Mouse (Mus musculus) urinary bladder, postnatal 10 days (tissue): ENCODE results near the gene Klf9.

ENCODE experiments used
- DNase-seq: peaks from one replicate; pipeline ENCODE4 v3.0.0; 2022; ENCODE audit warnings: low spot score

Gene Klf9

DNA sequence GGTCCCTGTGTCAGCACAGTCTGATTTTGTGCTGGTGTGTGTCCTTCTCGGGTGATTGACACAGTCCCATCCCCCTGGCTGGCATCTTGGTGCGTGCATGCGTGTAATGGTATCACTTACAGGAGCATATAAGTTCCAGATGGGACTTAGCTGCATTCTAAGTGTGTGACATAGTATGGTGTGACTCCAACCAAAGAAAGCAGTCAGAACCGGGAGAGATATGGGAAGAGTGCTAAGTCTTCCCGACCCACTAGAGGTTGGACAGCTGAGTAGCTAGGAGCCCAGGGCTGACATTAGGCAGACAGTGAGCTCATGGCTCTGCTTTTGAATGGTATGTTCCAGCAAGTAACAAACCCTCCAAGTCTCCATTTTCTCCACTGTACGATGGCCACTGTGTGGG, 21.9 kb downstream of the Klf9 start:
- no peak for DNase-seq

DNA sequence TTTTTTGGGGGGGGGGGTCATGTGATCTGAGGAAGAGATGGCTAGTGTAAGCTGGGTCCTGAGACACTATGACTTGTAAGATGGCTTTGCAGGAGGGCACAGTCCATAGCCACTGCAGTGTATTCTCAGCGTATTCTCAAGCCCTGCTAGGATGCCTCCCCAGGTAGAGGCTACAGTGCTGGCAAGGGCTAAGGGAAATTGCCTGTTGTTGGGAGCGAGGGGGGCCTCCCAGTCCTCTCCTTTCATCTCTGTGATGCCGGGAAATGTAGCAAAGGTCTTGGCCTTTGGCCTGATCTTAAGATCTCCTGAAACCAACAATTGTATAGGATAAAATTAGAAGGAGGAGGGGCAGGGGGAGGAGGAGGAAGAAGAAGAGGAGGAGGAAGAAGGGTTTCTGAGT, 22.3 kb downstream of the Klf9 start:
- DNase-seq = no peak

DNA sequence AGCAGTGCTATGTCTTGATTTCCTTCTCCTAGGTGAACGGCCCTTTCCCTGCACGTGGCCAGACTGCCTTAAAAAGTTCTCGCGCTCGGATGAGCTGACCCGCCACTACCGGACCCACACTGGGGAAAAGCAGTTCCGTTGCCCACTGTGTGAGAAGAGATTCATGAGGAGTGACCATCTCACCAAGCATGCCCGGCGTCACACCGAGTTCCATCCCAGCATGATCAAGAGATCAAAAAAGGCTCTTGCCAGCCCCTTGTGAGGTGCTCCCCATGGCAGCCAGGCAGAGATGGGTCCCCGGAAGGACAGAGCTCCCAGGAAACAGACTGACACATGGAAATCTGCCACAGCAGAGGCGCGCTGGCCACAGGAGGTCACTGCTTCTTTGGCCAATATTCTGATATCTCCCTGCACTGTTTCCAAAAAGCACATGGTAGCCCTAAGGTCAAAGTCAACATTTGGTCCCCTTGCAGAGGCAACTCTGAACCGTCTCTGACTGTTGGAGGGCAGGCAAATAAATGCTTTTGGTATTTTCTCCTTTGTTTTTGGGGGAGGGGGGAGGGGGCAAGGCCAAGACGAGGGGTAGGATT, 23.7 kb downstream of the Klf9 start:
- no peak for DNase-seq

DNA sequence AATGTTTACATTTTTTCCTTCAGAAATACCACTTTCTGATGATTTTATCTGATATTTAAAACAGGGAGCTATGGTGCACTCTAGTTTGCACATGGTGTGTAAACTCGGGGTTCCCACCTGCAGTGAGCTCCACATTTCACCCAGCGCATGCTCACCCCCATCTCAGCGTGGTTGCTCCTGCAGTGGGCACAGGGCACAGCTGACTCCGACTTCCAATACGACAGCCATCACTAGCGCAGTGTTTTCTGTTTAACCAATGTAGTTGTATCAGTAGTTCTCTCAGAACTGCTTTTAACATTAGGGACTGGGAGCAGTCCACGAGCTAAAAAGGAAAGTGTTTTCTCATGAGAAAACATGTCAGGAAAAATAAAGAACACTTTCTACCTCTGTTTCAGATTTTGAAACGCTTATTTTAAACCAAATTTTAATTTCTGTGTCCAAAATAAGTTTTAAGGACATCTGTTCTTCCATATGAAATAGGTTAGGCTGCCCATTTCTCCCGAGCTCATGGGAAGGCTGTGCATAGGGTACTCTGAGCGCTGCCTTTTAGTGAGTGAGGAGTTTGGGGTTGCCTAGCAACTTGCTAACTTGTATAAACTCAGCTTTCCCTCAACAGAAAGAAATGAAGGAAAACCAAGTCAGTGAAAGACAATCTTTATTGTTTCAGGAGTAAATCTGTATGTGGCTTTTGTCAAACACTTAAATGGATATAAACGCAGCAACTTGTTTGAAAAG, 25.7 kb downstream of the Klf9 start:
- no peak for DNase-seq

DNA sequence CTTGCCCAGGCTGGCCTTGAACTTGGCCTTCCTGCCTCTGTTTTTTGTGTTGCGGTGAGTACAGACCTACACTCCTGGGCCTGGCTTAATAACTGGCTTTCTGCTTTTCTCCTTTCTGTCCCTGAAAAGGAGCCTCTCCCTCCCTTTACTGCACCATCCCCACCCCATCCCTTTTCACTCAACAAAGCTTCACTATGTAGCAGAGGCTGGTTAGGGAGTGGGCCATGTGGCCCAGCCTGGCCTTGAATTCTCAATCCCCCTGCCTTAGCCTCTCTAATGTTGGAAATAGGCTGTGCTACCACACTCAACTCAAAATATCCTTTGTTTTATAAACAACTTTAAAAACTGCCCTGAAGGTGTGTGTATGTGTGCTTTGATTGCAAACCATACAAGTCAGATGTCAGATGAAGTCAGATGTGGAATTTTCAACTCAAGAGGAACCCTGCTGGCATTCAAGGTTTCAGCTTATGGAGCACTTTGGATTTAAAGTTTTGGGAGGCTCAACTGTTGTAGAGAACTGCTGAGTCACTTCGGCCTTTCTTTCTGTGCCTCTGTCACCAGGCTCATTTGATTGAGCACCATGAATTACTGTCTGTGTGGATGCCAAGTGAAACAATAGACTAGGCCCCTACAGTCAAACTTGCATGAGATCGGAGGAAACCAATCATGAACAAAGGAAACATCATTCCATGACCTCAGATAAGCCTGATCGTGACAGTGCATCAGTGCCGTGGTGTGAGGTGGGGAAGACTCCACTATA, 28.1 kb downstream of the Klf9 start:
- DNase-seq = no peak

DNA sequence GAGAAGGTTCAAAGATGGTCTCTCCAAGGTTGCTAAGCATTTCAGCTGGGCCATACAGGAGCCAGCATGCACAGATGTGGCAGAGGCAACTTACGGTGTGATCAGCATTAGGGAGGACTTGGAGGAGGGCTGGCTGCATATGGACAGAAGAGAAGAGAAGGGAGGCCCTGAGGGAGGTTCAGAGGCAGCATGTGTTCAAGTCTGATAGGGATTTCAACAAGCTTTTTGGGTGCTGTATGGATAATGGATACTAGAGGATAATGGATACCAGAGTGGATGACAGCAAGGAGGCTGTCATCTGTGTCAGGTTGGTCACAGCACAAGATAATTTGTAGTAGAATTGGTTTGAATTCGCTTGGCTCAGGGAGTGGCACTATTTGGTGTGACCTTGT, 28.6 kb downstream of the Klf9 start:
- no peak for DNase-seq

DNA sequence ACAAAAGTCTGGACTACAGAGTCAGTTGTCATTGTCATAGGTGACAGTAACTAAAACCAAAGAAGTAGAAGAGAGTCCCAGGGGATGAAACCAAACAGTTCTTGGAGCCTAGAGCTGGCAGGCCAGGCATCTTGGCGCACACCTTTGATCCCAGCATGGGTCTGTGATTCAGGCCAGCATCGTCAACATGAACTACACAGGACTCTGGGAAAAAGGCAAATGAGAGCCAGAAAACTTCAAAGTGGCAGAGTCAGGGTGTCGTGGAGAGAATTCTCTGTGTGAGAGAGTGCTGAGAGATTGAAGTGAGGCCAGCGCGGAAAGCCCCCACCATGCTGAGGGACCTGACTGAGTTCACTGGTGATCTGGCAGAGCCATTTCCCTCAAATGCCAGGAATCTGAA, 29.4 kb downstream of the Klf9 start:
- no peak for DNase-seq

DNA sequence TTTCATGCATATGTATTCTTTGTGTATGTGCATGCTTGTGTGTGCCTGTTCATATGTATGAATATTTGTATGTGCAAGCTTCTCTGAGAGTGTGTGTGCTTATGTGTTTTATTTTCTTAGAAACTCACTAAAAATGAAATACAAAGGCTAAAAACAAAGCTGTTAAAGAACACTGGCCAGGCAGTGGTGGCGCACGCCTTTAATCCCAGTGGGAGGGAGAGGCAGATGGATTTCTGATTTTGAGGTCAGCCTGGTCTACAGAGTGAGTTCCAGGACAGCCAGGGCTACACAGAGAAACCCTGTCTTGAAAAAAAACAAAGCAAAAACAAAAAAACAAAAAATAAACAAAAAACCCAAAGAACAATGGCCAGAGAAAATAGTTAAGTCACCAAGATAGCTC, 30.1 kb downstream of the Klf9 start:
- no peak for DNase-seq

DNA sequence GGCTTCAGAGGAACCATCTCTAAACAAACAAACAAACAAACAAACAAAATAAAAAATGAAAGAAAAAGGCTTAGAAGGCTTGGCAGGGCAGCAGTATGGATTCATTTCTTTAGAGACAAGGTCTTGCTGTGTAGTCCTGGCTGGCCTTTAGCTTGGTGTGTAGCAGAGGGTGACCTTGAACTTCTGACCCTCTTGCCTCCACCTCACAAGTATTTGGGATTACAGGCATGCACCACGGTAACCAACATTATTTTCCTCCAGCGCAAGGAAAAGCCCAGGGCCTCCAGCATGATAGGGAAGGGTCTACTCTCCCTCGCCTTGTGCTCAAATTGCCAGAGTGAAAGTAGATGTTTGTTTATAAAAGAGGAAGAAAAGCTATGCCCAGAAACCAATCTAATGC, 34.1 kb downstream of the Klf9 start:
- DNase-seq = no peak

DNA sequence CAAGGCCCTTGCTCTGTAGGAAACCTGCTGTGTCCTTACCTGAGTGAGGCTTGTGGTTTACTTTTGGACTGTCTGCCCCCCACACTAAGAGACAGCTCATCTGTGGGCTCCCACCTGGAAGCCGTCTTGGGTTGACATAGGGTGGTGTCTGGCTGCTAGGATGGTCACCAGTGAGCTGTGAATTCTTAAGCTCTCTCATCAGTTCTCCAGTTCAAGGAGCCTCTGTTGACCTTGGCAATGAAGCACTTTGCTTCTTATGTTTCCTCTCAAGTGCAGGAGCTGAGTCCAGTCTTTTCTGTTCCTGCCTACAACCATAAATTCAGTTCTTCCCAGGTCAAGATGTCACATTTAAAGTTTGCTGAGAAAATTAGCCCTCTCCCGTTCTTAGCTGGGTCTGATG, 34.5 kb downstream of the Klf9 start:
- no peak for DNase-seq

DNA sequence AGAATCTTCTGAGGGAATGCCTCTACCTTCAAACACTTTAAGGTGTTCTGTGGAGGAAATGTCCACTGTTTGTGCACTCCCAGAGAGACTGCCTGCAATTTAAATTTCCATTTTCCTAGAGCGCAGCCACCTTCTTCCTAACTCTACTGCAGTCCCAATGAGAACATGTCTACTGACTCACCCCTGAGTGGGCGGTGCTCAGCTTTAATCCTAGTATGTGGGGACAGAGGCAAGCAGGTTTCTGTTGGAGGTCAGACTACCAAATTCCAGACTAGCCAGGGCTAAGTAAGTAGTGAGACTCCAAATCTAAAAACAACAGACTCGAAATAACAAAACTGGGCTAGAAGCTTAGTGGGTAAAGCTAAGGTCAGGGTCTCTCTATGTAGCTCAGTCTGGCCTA, 37.5 kb downstream of the Klf9 start:
- DNase-seq = no peak

DNA sequence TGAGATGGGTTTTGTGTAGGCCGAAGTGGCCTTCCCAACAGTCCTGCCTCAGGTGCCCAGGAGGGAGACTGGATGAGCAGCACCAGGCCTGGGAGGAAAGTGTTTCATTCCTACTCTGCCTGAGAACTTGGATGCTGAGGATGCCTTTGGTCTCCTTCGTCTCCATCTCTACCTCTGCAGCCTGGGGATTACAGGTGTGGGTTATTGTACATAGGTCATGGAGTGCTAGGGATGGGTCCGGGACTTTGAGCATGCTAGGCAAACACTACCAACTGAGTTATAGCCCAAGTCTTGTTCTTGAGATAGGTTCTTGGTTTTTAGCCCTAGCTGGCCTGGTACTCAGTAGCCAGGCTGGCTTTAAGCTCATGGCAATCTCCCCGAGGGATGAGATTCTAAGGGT, 42.5 kb downstream of the Klf9 start:
- DNase-seq = no peak

DNA sequence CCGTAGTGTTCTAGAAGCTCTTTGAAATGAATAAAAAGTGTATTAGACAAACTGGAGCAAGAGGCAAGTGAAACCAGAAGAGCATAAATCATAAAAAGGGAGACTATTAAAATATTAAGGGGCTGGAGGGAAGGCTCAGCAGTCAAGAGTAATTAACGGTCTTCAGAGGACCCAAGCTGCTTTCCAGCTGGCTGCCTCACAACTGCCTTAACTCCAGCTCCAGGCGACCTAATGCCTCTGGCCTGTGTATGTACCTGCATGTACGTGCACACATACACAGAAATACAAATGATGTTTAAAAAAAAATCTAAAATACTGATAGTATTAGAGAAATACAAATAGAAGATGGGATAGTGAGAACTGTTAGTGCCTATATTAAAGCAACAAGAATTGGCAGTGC, 43.0 kb downstream of the Klf9 start:
- no peak for DNase-seq

DNA sequence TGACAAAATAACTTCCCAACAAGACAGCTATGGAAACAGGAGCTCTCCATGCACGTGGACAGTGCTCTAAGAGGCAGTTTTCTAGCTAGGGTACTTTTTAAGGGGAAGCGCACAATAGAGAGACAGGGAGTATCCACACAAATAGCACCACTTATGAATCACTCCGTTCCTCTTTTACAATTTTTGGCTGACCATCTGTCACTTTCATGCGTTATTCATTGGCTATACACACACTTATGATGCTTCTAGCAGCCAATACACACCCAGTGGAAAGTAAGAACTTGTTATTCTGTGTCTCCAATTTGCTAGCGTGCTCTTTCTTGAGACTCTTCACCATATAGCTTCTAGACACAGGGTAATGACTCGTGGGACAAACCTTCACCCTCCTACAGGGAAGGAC, 46.7 kb downstream of the Klf9 start:
- DNase-seq = no peak

DNA sequence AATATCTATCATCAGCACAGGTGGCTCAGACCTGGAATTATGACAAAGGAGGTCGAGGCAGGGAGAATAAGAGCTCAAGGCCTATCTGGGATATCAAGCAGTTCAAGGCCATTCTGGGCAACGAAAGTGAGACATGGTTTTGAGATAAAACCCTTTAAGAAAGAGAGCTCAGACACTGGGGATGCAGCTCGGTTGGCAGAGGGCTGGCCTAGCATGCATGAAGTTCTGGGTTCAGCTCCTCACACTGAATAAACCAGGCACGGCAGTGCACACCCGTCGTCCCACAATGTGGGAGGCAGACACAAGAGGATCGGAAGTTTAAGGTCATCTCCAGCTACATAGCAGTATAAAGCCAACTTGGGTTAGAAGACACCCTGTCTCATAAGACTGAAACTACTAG, 48.0 kb downstream of the Klf9 start:
- DNase-seq = no peak

DNA sequence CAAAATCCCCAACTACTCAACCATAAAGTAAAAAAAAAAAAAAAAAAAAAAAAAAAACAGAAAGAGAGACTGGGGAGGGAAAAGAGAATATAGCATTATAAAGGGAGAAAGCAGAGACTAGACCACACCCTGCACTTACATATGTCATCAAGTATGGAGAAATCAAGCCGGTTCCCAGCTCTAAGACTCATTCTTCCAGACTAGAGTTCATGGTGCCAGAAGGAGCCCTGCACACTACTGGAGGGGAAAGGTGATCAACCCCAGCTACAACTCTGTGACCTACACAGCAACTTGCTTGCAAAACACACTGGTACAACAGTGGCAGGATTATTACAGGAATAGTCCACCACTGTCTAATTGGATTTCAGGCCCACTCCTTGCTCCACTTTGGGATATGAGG, 48.7 kb downstream of the Klf9 start:
- no peak for DNase-seq

DNA sequence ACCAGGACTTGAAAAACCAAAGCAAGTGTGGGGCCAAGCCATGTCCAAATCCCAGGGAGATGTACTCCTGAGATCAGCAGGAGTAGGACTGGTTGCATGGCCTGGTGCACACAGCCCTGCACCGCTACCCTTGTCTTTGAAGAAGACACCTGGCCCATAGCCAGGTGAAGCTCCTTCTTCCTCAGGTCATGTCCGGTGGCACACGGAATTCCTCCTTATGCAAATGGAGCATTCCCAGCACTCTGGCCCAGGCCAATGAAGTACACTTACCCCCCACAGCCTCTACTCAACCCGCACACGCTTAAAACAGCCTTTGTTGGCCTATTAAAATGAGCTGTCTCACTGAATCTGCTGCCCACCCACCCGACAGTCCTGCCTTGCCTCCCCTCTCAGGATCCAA, 50.5 kb downstream of the Klf9 start:
- DNase-seq = no peak

DNA sequence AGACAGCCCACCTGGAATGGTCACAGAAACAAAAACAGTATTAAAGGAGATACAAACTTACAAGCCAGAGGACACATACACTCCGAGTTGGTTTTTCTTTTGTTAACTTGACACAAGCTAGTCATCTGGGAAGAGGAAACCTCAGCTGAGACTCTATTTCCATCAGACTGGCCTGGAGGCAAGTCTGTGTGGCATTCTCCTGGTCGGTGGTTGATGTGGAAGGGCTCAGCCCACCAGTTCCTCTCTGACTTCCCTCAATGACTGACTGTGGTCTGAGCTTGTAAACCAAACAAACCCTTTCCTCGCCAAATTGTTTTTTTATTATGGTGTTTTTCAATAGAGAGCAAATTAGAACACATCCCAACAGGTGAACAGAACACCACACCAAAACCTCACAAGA, 52.0 kb downstream of the Klf9 start:
- DNase-seq = no peak

DNA sequence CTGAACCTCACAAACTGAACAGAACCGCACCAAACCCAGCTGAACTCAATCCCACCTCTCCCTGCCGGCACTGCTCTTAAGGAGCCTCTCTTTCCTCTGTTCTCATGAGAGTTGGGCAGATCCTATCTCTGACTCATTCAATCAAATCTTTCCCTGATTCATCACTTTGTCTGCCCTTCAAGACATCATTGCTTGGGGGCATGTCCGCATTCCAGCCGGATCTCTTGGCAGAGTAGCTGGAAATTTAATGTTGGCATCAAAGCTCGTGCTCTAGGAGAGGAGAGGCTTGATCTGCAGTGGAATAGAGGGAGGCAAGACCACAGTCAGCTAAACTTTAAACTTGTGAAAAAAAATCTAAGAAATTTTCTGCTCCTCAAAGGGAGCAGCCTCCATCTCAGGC, 61.1 kb downstream of the Klf9 start:
- DNase-seq = no peak

DNA sequence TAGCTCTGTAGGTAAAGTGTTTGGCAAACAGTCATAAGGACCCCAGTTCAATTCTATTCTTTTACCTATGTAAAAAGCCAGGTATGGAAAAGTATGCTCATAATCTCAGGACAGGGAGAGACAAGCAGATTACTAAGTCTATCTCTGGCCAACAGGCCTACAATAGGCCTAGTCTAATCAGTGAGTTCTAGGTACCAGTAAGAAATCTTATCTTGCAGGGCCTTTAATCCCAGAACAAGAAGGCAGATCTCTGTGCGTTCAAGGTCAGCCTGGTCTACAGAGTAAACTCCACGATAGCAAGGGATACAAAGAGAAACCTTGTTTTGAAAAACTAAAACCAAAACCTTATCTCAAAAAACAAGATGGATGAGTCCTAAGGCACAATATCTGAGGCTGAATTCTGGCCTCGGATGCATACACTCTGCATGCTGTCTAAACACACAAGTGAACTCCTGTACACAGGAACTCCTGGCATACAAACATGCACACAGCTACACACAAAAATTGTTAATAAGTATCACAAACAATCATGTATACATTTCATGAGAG, 62.6 kb downstream of the Klf9 start:
- no peak for DNase-seq

DNA sequence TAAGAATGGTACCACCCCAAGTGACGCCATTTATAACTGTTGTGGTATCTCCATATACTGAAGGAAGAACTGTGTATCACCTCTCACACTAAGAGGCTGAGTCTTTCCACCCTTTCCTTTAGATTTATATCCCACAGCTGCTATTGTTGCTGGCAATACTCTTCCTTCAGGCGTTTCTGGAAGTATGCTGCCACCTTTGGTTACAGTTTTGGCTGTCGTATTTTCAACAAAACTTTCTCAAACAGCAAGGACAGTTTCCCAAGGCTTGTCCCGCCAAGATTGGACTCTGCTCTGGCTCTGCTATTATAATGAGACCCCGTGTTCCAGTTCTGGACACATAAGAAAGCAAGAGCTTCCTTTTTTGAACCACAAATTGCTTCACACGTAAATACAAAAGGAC, 70.3 kb downstream of the Klf9 start:
- no peak for DNase-seq

DNA sequence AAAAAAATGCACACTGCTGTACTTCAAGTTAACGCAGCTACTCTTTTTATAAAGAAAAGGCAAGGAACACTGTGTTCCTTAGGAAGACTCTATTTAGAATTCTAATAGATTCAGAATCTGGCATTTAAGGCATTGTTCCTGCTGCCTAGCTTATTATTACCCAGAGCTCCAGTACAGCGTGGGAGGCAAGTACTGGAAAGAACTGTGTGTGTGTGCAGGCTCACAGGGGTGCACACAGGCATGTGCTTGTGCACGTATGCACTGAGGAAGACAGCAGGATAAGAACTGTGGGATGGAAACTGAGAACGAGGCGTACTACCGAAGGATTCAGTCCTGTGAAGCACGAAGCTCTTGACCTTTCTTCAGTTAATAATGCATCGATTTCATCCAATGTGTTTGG, 73.3 kb downstream of the Klf9 start:
- DNase-seq = no peak
